Mouse (Mus musculus) NIH3T3 (cell line): ENCODE measurements around the gene Nsg1.
A peak's percentile ranks its signal among the peaks of the same experiment; 100 is the strongest.

ENCODE experiments used
- DNase-seq: peaks from one replicate; pipeline ENCODE4 v3.0.0-alpha.2; 2012; ENCODE audit warnings: low read depth

Gene Nsg1

DNA sequence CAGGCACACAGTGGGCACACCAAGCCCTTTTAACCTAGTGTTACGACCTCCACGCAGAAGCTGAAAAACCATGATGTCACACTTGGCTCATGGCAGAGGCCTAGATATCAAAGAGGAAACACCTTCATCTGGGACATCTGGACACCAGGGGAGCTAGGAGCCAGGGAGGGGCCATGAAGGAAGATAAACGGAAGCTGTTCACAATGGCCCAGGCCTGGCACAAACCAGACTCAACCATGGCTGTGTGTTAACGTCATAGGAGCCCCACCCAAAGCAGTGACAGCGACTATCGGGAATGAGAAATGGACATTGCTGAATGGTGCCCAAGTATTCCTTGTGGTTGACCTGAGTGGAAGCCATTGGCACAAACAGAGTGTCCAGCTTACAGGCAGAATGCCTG, 13.2 kb downstream of the Nsg1 start:
- peak; percentile 40 for DNase-seq

DNA sequence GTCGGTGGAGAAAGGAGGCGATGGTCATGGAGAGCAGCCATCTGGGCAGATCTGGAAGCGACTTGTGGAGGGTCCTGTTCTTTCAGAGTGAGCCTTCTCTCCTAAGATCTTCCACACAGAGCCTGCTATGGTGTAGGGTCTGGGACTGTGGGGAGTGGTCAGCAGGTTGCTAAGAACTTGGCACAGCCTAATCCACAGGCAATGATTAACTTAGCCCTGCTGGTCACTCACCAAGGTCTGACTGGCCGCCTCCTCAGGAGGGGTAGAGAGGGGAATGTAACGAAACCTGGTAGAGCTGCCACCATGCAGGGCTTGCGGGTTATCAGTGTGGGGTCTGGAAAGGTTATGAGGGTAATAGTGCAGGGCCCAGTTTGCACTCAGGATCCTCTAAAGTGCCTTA, 18.8 kb downstream of the Nsg1 start:
- DNase-seq: no peak

DNA sequence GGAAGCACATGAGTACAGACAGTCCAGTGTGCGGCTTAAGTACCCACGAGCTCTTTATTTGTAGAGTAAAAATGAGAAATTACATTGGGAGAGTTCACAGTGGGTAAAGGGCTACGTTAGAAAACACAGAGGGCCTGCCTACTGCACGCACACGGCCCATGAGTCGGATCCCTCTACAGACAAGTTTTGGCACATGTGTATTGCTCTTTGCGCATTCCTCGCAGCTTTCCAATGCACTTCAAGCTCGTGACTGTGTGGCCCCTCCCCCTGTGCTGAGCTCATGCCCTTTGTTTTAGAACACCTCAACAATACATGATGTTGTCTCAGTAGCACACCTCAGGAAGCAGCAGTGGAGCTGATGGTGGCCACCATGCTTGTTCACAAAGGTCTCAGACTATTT, 22.5 kb downstream of the Nsg1 start:
- DNase-seq: no peak

DNA sequence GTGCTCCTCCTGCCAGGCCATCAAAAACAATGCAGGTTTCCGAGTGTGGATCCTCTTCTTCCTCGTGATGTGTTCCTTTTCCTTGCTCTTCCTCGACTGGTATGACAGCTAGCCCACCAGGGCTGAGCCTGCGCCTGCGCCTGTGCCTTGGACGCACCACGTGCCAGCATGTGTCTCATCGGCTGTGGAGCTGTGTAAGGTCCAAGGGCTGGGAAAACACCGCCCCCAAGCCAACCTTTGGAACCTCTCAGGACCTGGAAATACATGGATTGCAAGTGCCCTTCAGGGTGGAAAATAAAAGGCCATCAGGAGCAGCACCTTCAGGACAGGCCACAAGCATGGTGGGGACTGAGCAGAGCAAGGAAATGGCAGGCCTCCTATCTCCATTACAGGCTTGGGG, 23.5 kb downstream of the Nsg1 start:
- no peak for DNase-seq

DNA sequence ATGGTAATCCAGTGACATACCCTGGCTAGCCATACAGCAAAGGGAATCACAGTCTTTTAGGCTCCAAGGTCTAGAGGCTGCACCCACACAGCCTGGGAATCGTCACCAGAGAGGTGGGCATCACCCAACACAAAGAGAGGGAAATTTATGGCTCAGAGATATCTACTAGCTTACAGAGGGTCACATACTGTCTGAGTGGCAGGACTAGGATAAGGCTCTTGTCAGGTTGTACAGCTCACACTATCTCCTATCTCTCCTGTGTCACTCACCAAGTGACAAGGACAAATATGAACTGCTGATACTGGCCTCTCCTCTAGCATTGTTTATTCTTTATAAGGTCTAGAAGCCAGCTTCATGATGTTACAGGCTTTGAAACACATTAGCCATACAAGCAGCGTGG, 30.4 kb downstream of the Nsg1 start:
- no peak for DNase-seq

DNA sequence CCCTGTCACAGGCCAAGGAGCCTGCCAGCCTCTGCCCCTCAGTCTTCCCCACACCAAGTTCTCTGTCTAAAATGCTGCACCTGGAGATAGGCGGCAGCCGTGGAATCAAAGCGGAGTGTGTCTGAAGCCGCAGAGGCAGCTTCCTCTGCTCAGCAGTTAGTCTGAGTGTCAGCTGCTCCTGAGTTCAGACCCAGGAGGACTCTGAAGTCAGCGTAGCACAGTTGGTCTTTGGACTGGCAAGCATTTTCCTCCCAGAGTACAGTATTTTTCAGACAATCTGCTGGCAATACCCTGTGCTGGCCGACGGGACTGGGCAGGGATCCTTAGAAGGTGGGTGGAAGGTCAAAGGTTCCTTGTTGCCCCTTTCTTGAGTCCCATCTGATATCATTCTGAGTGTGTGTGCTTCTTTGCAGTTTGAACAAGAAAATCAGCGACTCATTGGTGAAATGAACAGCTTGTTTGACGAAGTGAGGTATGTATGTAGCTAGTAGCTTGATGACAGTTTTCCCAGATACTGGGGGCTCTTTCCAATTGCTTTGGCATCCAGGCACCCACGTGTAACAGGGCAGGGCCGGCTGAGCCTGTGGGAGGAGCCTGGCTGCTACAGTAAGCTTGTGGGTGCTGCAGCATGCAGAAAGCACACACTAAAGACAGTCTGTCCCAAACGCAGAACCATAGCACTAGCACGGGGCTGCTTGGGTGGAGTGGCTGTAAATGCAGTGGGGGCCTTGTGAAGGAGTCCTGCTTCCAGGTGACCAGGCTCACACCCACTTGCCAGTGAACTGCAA, 33.0 kb downstream of the Nsg1 start:
- DNase-seq: peak; percentile 27

DNA sequence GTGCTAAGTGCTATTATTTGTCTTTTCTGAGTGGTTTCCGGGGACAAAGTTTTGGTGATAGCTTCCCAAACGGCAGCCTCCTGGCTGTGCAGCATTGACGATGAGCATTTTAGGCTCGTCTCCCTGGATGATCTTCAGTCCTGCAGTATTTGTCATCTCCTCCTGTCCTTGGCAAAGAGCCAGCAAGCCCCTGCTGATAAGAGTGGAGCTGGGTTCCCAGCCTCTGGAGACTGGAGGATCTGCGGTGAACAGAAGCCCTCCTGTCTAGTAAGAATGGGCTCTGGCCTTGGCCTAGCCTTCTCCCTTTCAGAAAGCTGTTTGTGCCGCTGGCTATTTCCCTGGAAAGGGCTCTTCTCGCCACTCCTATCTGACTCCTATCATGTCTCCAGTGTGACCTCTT, 38.0 kb downstream of the Nsg1 start:
- no peak for DNase-seq

DNA sequence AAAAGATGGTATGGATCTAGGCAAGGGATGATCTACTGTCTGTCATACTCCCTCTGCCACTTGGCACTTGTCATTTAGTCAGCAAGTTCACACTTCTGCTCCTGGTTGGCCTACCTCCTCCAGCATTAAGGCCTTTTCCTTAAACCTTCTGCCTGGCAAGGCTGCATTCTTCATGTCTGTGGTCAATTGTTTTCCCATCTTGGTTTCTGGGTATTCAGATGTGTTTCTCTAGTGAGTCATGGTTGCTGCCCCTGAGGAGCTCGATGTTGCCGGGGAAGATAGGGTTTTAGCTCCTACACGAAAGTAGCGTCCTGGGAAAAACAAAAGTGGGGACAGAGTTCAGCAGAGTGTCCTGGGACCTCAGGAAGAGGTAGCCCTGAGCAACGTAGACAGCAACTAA, 40.4 kb downstream of the Nsg1 start:
- peak; percentile 70 for DNase-seq

DNA sequence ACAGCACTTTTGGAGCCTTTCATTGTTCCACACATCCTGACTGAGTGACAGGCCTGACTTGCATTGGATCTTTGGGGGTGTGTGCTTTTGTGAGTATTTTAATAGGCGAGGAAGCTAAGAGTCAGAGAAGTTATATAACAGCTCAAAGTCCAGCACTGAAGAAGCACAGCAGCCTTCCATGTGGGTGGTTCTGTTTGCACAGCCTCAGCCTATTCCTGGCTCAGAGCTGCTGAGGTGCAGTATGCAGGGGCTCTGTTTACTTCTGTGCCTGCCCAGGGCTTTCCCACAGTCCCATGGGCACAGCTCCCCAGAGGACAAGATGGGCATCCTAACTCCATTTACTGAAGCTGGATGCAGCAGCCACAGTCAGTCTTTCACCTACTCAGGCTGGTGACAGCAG, 42.7 kb downstream of the Nsg1 start:
- no peak for DNase-seq

DNA sequence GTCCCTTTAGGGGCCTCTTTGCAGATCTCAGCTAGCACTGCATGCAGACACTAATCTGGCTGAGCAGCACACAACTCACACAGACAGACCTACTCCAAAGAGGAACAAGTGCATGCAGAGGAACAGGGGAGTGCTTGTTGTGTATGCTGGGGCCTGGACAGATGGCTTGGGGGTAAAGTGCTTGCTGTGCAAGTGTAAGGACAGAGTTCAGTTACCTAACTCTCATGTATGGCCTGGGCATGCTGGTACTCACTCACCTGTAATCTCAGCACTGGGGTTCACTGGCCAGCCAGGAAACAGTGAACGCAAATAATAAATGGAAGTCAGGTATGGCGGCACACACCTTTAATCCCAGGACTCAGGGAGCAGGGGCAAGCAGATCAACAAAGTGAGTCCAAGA, 45.2 kb downstream of the Nsg1 start:
- no peak for DNase-seq

DNA sequence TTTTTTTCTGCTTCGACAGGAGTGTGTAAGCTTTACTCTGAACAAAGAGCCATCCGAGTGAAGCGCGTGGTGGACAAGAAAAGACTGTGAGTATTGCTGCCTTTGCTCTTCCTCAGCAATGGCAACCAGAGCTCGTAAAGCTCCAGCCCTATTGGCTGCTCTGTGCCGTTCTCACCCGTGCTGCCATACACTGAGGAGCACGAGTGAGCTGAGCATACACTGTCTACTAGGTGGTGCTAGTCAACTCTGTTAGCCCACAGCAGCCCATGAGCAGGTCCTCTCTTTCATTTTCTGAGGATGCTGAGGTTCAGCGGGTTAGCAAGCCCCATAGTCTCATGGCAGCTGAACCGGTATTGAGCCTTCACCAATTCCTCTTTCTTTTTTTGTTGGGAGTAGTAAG, 52.9 kb downstream of the Nsg1 start:
- DNase-seq: no peak

DNA sequence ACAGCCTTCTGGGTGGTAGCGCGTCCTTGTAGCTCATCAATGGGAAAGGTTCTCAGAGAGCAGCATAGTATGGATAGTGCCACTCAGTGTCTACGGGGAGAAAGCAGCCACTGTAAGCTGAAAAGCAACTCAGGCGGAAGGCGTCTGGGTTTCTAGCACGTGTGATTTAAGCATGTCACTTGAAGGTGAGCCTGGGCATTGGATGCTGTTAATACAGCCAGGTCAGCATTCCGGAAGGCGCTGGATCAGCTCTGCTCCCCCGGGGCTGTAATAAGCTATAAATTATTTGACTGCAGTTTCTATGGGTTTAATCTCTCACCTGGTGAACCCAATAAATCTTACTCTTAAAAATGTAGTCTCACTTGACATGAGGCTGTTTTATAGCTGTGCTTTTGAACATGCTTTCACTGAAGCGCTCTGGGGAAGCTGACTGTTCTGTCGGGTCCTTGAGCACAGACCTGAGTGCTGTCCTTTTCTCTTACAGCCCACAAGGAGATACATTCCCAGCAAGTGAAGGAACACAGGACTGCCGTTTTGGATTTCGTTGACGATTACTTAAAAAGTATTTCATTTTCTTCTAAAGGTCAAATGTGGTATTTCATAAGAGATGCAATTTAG, 53.5 kb downstream of the Nsg1 start:
- no peak for DNase-seq

DNA sequence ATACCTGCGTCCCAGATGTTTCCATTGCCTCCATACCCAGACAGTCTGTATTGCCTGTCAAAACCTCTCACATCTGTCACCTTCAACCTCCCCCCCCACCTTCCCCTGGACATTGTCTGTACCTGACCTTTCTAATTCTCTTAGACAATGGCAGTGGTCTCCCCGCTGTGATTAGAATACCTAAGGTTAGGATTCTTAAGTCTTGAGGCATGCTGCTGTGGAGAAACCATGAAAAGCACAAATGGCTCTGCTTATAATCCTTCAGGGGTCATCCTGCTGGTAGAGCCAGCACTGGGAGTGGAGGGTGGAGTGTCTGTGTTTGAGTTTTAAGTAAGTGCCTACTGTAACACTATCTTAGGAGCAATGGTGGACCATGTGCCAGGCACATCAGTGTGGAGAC, 56.8 kb downstream of the Nsg1 start:
- DNase-seq: no peak

DNA sequence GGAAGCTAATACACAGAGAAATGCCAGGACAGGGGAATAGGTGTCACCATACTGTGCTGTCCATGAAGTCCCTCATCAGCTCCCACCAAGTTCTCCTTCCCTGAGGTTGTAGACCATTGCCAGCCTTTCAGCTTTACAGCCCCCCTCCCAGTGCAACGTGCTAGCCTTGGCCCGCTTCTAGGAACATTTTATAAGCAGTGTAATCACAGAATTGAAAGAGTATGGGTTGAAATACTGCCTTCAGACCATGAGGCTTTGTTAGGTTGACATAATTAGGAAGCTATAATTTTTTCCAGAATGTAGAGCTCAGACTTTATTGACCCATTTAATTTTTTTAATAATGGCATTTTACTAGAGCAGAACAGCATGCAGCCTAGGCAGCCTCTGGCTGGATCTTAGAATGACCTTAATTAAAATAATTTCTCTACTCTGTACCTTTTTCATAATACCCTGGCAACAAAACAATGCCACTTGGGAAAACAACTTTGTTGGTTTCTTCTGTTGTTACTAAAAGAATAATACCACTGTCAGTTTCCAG, 60.5 kb downstream of the Nsg1 start:
- DNase-seq: no peak

DNA sequence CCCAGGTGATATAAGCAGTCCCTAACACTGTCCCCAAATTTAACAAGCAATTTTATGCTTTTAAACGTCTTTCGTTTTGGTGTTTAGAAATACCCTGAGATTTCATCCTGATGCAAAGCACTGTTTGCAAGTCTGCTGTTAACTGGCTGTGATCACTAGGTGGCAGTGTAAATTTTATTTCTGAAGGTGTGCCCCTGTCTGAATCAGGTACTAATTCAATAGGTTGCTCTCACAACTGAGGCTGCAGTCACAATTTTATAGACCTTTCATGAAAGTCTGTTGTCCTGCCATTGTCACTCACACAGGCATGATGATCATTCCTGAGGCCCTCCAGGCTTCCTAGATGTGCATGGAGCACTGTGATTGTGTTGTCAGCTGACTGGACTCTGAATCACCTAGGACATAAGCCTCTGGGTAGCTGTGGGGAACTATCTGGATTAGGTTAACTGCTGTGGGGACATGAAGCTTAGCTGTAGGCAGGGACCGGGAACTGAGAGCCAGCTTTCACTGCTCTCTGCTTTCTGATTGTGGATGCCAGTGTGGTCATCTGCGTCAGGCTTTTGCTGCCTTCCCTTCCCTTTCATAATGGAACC, 62.1 kb downstream of the Nsg1 start:
- peak; percentile 67 for DNase-seq

DNA sequence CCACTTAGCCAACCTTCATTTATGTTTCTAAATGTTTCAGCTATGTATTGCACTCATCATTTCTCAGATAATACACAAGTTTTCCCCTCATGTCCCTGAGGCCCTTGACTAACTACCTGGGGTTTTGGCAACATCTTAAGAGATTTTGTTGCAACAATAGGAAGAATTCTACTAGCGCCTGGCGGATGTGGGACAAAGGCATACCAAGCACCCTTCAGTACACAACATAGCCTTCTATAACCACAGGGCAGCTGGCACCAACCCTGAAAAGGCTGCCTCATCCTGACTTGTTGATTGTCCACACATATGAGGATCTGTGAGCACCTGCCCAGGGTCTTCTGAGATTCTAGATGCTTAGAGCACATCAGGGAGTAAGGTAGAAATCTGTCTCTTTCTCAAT, 65.4 kb downstream of the Nsg1 start:
- no peak for DNase-seq

DNA sequence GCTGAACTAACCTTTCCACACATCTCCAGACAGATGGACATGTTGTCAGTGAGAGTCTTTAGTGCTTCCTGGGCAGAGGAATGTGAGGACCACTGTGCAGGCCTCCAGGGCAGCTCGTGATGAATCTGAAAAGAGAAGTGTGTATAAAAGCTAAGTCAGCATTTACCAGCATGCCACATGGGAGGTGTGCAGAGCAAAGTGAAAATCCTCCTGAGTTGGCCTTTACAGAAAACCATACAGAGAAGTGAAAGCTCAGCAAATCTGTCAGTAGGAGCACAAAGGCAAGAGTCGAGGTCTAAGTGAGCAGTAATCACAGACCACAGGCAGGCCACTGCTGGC, 67.8 kb downstream of the Nsg1 start:
- no peak for DNase-seq

DNA sequence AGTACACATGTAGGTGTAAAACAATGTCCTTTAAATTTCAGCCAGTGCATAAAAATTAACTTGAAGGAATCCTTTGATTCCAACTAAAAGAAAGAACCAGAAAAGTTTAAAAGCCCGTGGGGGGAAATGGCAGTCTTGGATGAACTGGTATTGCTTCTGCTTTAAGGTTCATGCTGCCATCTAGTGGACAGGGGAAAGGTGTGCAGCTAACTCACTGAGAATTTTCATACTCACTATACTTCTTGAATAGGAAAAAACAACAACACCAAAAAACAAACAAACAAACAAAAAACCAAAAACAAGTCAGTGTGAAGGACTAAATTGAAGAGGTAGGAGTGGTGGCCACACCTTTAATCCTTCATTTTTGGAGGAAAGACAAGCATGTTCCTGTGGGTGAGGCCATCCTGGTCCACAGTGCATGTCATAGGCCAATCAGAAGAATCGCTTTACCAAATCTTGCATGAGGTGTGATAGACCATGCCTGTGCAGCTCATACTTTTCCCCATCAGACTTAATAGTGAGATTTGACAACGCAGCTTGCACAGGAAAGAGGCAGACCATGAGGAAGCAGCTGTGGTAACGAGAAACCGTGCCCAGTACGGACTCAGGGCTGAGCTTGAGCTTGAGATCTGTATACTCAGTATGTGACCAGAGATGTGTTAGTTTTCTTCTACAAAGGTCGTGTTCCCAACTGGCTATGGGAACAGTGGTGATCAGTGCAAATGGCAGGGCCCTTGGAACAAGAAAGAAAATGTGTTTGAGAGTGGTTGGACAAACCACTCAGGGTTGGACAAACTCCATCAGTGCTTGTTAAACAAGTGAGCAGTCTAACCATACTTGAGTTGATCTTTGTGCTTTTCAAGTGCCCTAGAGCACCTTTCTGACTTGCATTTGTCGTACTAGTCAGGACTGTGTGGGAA, 68.4 kb downstream of the Nsg1 start:
- peak; percentile 84 for DNase-seq

DNA sequence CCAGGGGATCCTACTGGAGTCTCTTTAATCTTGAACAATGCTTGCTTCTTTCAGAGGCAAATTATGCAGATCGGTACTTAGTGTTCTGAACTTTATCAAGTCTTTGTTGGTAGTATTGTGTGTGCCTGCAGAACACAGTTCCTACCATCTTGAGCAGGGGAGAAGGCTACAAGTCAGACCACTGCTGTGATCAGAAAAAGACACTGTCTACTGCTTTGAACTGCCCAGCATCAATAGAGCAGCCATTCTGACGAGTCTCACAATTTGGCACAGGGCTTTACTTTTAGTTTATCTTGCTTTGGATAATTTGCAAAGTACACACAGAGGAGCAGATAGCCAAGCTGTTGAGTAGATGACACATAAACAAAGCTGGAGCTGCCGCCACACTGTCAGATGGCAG, 69.1 kb downstream of the Nsg1 start:
- DNase-seq: no peak

DNA sequence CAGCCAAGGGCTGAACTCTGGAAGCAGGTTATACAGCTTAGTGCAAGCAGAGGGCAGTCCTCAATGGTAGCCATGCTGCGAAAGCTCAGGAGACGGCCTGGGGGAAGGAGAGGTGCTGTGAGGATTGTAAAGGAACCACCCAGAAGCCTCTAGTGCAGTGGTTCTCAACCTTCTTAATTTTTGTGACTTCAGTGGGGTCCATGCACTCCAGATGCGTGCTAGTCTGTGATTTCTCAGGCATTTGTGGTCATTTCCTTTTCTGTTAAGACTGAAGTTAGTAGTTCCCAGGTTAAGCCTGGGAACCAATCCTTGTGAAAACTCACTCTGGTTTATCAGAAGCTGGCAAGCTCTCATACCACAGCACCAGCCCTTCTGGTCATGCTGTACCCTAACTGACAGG, 69.6 kb downstream of the Nsg1 start:
- DNase-seq: no peak
